30 mouse cellular contexts compared by ENCODE assay signal in the genomic region with DNA sequence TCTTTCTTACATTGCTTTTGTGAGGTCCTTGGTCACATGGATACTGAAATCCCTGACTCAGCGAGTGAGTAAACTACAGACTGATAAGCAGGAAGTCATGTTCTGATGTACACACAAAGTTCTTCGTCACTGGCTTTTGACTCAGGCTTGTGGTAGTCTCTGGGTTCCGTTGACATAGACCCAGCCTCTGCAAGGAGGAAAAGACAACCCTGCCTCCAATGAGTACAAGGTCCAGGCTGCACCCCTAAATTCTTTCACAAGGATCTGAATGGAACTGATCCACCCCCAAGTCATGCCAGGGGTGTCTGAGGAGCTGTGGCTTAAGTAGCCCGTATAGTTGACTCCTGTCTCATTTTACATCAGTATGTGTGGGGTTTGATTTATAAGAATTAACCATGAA. TPM values are rescaled to one million over a fixed set of nuclear protein-coding genes. Genes with fewer than 3 reads are reported as not detected.
"Had no signal": no experiment of that assay in that cellular context is flagged by ENCODE, and none has a peak within 500 bp of the region (broad histone marks: within the 10 kb centered on the region; RNA-seq: fewer than 3 reads in every experiment).

No protein-coding gene starts in this region.

- H3K4me2 ChIP-seq: limb, embryonic 12.5 days; limb, embryonic 15.5 days; liver, embryonic 11.5 days; lung, embryonic 15.5 days; midbrain, embryonic 13.5 days; neural tube, embryonic 13.5 days had no signal

- H3K4me1 ChIP-seq: limb, embryonic 12.5 days; limb, embryonic 15.5 days; megakaryocyte, embryonic 14.5 days; midbrain, embryonic 13.5 days; neural tube, embryonic 13.5 days had no signal

- H3K27me3 ChIP-seq: limb, embryonic 12.5 days; limb, embryonic 15.5 days; lung, embryonic 15.5 days; midbrain, embryonic 13.5 days; neural tube, embryonic 13.5 days had no signal

- H3K4me3 ChIP-seq: limb, embryonic 12.5 days; limb, embryonic 15.5 days; lung, embryonic 15.5 days; megakaryocyte, embryonic 14.5 days; midbrain, embryonic 10.5 days; midbrain, embryonic 13.5 days; myocyte; neural tube, embryonic 13.5 days had no signal

- H3K27ac ChIP-seq: limb, embryonic 12.5 days; limb, embryonic 15.5 days; liver, embryonic 14.5 days; lung, embryonic 15.5 days; midbrain, embryonic 10.5 days; midbrain, embryonic 13.5 days; neural tube, embryonic 13.5 days had no signal

- H3K9ac ChIP-seq: limb, embryonic 12.5 days; limb, embryonic 15.5 days; liver, embryonic 14.5 days; liver, postnatal 0 days; lung, embryonic 15.5 days; midbrain, embryonic 13.5 days; neural tube, embryonic 13.5 days had no signal

- H3K9me3 ChIP-seq: limb, embryonic 12.5 days; limb, embryonic 15.5 days; lung, embryonic 15.5 days; megakaryocyte, embryonic 14.5 days; midbrain, embryonic 10.5 days; midbrain, embryonic 13.5 days; neural tube, embryonic 13.5 days had no signal

- ATAC-seq: liver, postnatal 0 days; midbrain, embryonic 13.5 days; midbrain, embryonic 16.5 days had no signal

- DNase-seq: kidney, adult 2 months; kidney, postnatal 14 days; kidney, postnatal 4 days; left cerebral cortex, postnatal 4 days; liver, postnatal 0 days; lung, postnatal 10 days; lung, postnatal 36 days; right cerebral cortex, postnatal 14 days; right cerebral cortex, postnatal 4 days; thymus, postnatal 25 days had no signal

- H3K36me3 ChIP-seq: limb, embryonic 12.5 days; limb, embryonic 15.5 days; lung, embryonic 15.5 days; midbrain, embryonic 10.5 days; midbrain, embryonic 13.5 days; neural tube, embryonic 13.5 days had no signal

RNA-seq across cellular contexts. Expression of a gene that starts 3.5 kb away (rescaled TPM):
- total RNA-seq: layer of hippocampus, adult 18-20 months; layer of hippocampus, postnatal 14 days; left cerebral cortex, adult 8-10 months; left cerebral cortex, postnatal 14 days; left cerebral cortex, postnatal 4 days; monocyte, adult 5-6 weeks had no signal
- polyA plus RNA-seq: midbrain, embryonic 10.5 days; midbrain, embryonic 13.5 days; neural tube, embryonic 13.5 days had no signal

RNA-seq across cellular contexts. Expression of a gene that starts 24.7 kb away (rescaled TPM):
- total RNA-seq: layer of hippocampus, adult 18-20 months; layer of hippocampus, postnatal 14 days; left cerebral cortex, adult 8-10 months; left cerebral cortex, postnatal 14 days; left cerebral cortex, postnatal 4 days; monocyte, adult 5-6 weeks; neutrophil, adult 5-6 weeks had no signal
- polyA plus RNA-seq: intestine, embryonic 14.5 days; kidney, adult 2 months; limb, embryonic 12.5 days; liver, embryonic 11.5 days; liver, embryonic 14.5 days; liver, postnatal 0 days; lung, embryonic 15.5 days; midbrain, embryonic 10.5 days; midbrain, embryonic 13.5 days; midbrain, embryonic 16.5 days; myocyte; neural tube, embryonic 13.5 days; thymus, postnatal 0 days had no signal

RNA-seq across cellular contexts. Expression of a gene that starts 46.5 kb away (rescaled TPM):
- total RNA-seq: layer of hippocampus, adult 18-20 months; layer of hippocampus, postnatal 14 days; left cerebral cortex, adult 8-10 months; left cerebral cortex, postnatal 14 days; left cerebral cortex, postnatal 4 days; monocyte, adult 5-6 weeks; neutrophil, adult 5-6 weeks had no signal
- polyA plus RNA-seq: intestine, embryonic 14.5 days; kidney, adult 2 months; kidney, embryonic 16.5 days; limb, embryonic 12.5 days; limb, embryonic 15.5 days; liver, embryonic 14.5 days; liver, postnatal 0 days; lung, embryonic 15.5 days; midbrain, embryonic 10.5 days; midbrain, embryonic 13.5 days; midbrain, embryonic 16.5 days; myocyte; neural tube, embryonic 13.5 days; thymus, postnatal 0 days had no signal

RNA-seq across cellular contexts. Expression of a gene that starts 54.2 kb away (rescaled TPM):
- total RNA-seq: layer of hippocampus, adult 18-20 months; layer of hippocampus, postnatal 14 days; left cerebral cortex, adult 8-10 months; left cerebral cortex, postnatal 14 days; left cerebral cortex, postnatal 4 days; monocyte, adult 5-6 weeks; neutrophil, adult 5-6 weeks had no signal
- polyA plus RNA-seq: intestine, embryonic 14.5 days; kidney, adult 2 months; kidney, embryonic 16.5 days; limb, embryonic 12.5 days; liver, embryonic 11.5 days; liver, embryonic 14.5 days; liver, postnatal 0 days; lung, embryonic 15.5 days; midbrain, embryonic 10.5 days; midbrain, embryonic 13.5 days; midbrain, embryonic 16.5 days; myocyte; neural tube, embryonic 13.5 days had no signal

RNA-seq across cellular contexts. Expression of a gene that starts 58.5 kb away (rescaled TPM):
- total RNA-seq: layer of hippocampus, adult 18-20 months; layer of hippocampus, postnatal 14 days; left cerebral cortex, adult 8-10 months; left cerebral cortex, postnatal 14 days; left cerebral cortex, postnatal 4 days; monocyte, adult 5-6 weeks; neutrophil, adult 5-6 weeks had no signal
- polyA plus RNA-seq: midbrain, embryonic 13.5 days; myocyte had no signal
